Mouse (Mus musculus) E14TG2a.4 (cell line): ENCODE measurements around the gene Psme1.
A peak's percentile ranks its signal among the peaks of the same experiment; 100 is the strongest.

Experiments used
- CTCF ChIP-seq: conservative IDR thresholded peaks from 2 replicates; pipeline ENCODE4 v1.5.1; 2014; ENCODE audit warnings: low read length
- NANOG ChIP-seq: IDR thresholded peaks from 2 replicates; pipeline ENCODE4 v1.6.1; 2014; ENCODE audit warnings: borderline replicate concordance, low read length, mixed read lengths

DNA sequence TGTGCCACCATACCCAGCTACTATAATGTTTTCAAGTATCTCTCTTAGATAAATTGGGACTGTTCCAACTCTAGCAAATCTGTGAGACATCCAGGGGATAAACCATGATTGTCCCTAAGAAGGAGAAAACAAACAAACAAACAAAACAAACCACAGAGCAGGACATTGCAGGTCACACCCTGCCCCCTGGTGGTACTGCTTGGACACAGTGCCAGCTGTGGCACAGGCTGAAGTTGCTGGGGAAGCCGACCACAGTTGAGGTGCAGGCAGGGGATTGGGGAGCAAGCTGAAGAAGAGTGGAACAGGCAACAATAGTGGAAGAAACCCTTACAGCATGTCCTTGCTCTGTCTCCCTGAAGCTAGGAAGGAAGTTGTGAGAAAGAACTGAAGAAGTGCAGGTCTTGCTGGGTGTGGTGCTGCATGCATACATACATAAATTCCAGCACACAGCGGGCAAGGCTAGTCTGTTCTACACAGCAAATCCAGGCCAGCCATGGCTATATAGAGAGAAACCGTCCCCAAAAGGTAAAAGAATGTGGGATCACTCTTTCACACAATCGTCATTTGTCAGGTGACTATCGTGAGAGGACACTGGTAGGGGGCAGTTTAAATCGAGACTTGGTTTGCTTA, 41.7 kb upstream of the Psme1 start:
- TF ChIP-seq CTCF = peak; percentile 71
- TF ChIP-seq NANOG = no peak
